Mouse (Mus musculus) adrenal gland, adult 18-20 months (tissue): ENCODE measurements around the gene N4bp1. TPM values are rescaled to one million over a fixed set of nuclear protein-coding genes. Genes with fewer than 3 reads are reported as not detected.

Source experiments
- DNase-seq, 2 experiments: peaks; one replicate each; pipeline ENCODE4 v3.0.0; 2021 to 2022; ENCODE audit warnings: low spot score in 2 of 2
- total RNA-seq, 2 experiments: library from RNA; stranded (reverse); gene quantifications; 1 replicate in 1 of 2; 2 replicates in 1 of 2; pipeline ENCODE4 v1.2.3; 2021

N4bp1 gene
- total RNA-seq, 2 experiments from 2014 or later: 25.4 to 42.8 TPM

DNA sequence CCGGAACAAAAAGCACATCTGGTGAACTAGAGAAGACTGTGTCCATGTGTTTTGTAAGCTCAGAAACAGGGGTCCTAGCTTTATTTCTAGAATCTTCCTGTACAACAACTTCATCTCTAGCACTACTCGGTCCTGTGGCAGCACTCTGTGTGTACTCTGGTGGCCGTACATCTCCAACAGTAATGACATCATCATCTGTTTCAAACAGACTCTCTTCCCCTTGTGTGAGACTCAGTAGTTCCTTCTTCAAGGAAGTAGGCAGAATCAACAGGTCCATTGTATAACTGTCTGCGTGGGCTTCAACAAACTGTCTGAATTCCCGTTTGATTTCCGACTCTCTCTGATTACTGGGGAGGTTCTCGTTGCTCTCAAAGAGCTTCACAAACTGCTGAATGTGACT, 23.5 kb downstream of the N4bp1 start:
- no peak for DNase-seq

DNA sequence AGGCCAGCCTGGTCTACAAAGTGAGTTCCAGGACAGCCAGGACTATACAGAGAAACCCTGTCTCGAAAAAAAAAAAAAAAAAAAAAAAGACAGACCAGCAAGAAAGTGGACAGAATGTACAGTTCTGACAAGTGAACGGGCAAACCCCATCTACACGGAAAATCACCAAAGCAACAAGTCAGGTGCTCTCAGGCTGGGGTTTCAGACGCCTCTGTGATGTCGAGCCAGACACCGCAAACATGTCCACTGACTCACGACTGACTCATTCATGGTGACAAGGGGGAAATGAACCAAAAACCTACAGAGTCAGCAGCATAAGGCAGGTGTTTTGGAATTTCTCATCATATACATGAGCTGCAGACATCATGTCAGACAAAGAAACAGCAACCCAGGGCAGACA, 28.8 kb downstream of the N4bp1 start:
- DNase-seq: no peak

DNA sequence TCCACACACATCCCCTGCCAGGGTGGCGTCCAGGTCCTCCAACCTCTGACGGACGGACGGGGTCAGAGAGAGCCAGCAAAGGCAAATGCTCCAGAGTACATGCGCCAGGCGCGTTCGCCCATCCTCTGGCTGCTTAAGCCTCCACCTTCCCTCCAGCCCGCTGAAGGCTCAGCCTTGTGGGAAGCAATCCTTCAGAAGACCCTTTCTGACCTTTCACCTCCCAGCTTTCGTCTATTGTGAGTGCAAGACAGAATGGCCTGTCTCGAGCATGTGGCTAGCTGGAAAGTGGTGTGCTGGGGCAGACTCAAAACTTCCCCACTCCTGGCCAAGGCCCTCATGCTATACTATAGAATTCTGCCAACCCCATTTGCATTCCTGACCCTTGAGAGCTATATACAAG, 30.4 kb downstream of the N4bp1 start:
- DNase-seq: no peak

DNA sequence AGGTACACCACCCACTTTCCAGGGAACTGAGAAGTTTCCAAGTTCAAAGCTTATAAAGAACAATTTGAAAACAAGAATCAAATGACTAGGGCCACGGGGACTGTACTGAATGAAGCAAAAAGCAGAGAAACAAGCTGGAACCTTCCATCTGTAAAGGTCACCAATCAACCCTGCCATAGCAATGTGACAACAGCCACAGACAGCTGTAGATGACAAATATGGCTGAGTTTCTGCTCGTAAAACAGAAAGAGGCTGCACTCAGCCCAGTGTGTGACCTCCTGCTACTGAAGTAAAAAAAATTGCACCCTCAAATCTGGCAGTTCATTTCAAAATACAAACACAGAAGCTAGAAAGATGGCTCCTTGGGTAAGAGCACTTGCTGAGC, 31.1 kb downstream of the N4bp1 start:
- no peak for DNase-seq

DNA sequence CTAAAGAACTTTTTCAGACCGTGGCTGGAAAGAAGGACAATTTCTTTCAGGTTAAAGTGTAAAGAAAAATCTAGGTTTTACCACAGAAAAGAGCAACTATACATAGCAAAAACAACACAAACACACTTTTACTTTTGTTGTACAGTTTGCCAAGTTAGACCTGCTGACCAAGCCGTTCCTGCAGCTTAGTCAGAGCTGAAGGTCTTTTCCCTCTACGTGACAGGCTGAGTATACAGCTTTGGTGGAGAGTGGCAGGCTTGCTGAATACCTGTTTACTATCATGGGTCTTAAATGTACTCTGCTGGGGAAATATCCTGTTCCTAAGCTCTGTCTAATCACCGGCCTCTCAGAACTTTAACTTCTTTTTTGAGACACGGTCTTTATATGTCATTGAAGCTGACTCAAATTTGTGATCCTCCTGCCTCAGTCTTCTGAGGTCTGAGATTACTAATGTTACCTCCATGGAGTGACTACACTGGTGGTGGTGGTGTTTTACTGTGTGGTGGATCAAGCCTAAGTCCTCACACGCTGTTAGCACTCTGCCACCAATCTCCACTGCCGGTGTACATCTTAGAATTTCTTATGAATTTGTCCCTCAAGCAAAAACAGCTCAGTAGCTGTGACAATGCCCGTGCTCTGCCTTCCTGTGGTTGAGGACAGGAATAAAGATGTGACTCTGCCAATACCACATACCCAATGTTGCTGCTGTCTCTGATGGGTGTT, 31.6 kb downstream of the N4bp1 start:
- no peak for DNase-seq

- no peak for DNase-seq
Measured at GRCm38 (mm10) chr8:86852491-86852890, 32.6 kb downstream of the N4bp1 start.

- DNase-seq: no peak
Measured at GRCm38 (mm10) chr8:86848876-86849275, 36.2 kb downstream of the N4bp1 start.

- no peak for DNase-seq
Measured at GRCm38 (mm10) chr8:86848401-86848800, 36.7 kb downstream of the N4bp1 start.

DNA sequence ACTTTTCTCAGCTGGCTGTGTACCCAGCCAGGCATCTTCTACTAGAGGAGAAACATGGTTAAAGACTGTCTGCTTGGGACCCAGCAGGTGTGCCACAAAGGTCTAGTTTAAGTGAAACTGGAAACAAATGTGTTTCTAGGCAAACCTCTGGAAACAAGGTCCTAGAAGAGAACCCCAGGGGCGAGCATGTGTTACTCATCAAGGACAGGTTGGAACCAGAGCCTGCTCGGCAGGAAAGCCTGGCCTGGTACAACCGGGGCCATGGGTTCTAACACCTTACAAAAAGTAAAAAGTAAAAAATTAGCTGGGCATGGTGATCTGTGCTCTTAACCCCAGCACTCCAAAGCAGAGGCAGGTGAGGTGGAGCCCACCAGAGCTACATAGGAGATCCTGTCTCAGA, 38.0 kb downstream of the N4bp1 start:
- no peak for DNase-seq

GRCm38 (mm10) chr8:86845875-86846274, 39.2 kb downstream of the N4bp1 start:
- no peak for DNase-seq

- DNase-seq: no peak
Measured at GRCm38 (mm10) chr8:86844856-86845255, 40.2 kb downstream of the N4bp1 start.

GRCm38 (mm10) chr8:86843896-86844295, 41.2 kb downstream of the N4bp1 start:
- no peak for DNase-seq

- DNase-seq: no peak
Measured at GRCm38 (mm10) chr8:86841556-86842309, 43.3 kb downstream of the N4bp1 start.

GRCm38 (mm10) chr8:86840120-86840693, 44.9 kb downstream of the N4bp1 start:
- DNase-seq: no peak

DNA sequence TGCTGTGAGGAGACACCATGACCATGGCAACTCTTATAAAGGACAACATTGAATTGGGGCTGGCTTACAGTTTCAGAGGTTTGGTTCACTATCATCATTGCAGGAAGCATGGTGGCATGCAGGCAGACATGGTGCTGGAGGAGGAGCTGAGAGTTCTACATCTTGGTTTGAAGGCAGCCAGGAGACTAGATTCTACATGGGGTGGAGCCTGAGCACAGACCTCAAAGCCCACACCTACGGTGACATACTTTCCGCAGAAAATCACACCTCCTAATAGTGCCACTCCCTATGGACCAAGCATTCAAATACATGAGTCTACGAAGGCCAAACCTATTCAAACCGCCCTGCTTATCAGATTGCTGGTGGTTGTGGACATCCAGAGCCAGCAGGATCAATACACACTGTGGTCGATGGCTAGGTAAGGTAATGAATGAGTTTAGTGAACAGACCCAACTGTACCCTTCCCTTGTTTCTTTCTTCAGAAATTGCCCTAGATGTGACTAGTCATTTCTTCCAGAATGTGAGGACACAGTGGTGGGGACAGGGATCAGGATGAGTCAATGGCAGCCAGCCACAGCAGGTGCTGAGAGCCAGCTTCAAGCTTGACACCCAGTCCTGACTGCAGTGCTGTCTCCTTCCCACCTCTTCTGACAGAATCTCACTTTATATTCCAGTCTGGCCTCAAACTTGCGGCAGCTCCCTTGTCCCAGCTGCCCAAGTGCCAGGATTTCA, 46.2 kb downstream of the N4bp1 start:
- DNase-seq: no peak

DNA sequence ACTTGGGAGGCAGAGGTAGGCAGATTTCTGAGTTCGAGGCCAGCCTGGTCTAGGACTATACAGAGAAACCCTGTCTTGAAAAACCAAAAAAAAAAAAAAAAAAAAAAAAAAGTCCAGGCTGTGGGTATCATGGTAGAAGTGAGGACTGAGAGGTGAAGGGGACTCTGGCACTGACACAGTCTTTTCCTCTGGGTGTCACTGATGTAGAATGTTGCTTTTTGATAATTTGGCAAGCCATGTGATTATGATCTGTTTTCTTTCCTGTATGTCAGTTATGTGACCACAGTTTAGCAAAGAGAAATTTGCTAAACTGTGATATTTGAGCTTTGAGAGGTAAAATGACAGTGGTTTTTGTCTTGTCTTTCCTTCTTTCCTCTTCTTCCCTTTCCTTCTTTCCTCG, 47.8 kb downstream of the N4bp1 start:
- no peak for DNase-seq

DNA sequence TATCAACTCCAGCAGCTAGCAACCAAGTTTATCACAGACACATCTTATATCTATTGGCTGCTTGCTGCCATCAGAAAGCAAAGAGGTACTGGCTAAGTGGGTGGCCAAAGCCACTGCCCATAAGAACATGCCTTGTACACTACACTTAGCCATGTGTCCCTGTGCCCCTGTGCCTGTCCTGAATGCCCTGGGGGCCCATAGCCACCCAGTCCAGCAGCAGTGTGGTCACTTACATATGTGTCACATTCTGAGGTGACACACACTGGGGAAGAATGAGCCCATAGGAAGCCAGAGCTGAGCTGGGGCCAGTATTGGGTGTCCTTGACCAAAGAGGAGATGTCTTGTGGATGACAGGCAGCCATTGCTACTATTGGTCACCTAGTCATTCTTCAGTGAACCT, 49.2 kb downstream of the N4bp1 start:
- DNase-seq: no peak

GRCm38 (mm10) chr8:86834496-86835260, 50.4 kb downstream of the N4bp1 start:
- no peak for DNase-seq

DNA sequence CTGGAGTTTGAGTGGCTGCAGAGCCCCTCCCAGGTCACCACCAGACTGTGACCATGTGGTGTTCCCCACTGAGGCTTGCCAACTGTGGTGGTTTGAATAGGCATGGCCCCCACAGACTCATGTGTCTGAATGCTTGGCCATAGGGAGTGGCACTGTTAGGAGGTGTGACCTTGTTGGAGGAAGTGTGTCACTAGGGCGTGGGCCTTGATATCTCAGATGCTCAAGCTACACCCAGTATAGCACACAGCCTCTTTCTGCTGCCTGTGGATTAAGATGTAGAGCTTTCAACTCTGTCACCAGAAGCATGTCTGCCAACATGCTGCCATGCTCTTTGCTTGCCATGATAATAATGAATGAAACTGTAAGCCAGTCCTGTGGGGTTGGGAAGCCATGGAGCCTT, 51.1 kb downstream of the N4bp1 start:
- DNase-seq: no peak

DNA sequence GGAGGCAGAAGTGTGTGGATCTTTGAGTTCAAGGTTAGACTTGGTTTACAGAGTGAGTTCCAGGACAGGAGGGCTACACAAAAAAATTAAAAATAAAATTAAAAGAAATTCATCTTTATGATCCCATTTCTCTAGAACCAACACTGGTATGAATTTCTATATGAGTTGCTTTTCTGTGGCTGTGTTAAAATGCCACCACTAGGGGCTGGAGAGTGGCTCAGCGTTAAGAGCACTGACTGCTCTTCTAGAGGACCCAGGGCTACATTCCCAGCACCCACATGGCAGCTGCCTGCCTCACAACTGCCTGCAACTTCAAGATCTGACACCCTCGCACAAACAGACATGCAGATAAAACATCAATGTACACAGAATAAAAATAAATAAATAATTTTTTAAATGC, 56.1 kb downstream of the N4bp1 start:
- DNase-seq: no peak

DNA sequence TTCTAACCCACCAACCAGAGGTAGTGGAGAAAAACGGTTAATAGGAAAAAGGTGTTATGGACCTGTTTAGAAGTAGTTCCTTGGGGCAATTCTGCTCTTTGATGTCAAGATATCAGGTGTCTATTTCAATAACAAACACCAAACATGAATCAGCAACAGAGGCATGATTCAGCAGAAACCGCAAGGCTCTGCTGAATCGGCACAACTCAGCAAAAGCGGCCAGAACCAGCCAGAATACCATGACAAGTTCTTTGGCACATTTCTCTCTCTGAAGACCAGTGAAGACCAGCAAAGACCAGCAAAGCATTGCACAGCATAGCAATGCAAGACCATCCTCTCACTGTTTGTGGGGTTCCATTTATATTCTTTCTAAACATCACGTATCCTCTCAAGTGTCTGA, 57.9 kb downstream of the N4bp1 start:
- DNase-seq: no peak
